ENCODE assay signal across 23 mouse cellular contexts in genomic region chr17:12343702-12344376, GRCm38 (mm10). TPM values are rescaled to one million over a fixed set of nuclear protein-coding genes. Genes with fewer than 3 reads are reported as not detected.
DNase-seq lines count a peak whose midpoint lies in the region; ATAC-seq and TF ChIP-seq lines count a peak whose summit lies in the region.
"Had no signal": no experiment of that assay in that cellular context is flagged by ENCODE, and none has a peak within 500 bp of the region (broad histone marks: within the 10 kb centered on the region; RNA-seq: fewer than 3 reads in every experiment).

No protein-coding gene starts in this region.

- no peaks in the 10 kb centered on the region for H3K27me3 ChIP-seq in limb, embryonic 14.5 days (ENCODE audit: control insufficient read depth, insufficient read depth, low read length)
- no peaks in the 10 kb centered on the region for H3K27me3 ChIP-seq in limb, embryonic 10.5 days (ENCODE audit: low read depth, poor library complexity, severe bottlenecking)
- H3K27me3 ChIP-seq in myocyte (ENCODE audit: control insufficient read depth, insufficient read depth, insufficient read length) = no peaks in the 10 kb centered on the region
- H3K27me3 ChIP-seq: forebrain, embryonic 13.5 days; limb, embryonic 15.5 days; midbrain, embryonic 13.5 days had no signal

- peak; percentile 20 to 28 for DNase-seq in cerebellum, postnatal 14 days
- DNase-seq in cerebellum, adult 9-10 months = no peak
- peak; percentile 45 for DNase-seq in limb, embryonic 14.5 days (ENCODE audit: low spot score)
- DNase-seq in limb, embryonic 10.5 days (ENCODE audit: low spot score) = no peak
- DNase-seq in brain, embryonic 14.5 days (ENCODE audit: low read depth) = peak; percentile 41
- DNase-seq in left cerebral cortex, adult 8-10 months (ENCODE audit: low spot score in 2 of 2) = no peak
- no peak for DNase-seq in thymus, postnatal 10 days (ENCODE audit: low spot score in 2 of 2)
- DNase-seq: adrenal gland, postnatal 10 days; cerebellum, adult 2 months; heart, postnatal 36 days; kidney, postnatal 25 days; liver, postnatal 0 days; thymus, postnatal 14 days had no signal

- 78% methylated on average over 9 of the region's 9 CpGs for WGBS in limb, embryonic 14.5 days
- WGBS in limb, embryonic 10.5 days = 86% methylated on average over 9 of the region's 9 CpGs

- no peak overlapping the region for H3K4me3 ChIP-seq in limb, embryonic 14.5 days (replicated peaks; ENCODE audit: low read length)
- H3K4me3 ChIP-seq in limb, embryonic 10.5 days = no peak overlapping the region
- no peak overlapping the region for H3K4me3 ChIP-seq in myocyte
- H3K4me3 ChIP-seq: forebrain, embryonic 13.5 days; left cerebral cortex, adult 2 months; limb, embryonic 15.5 days; midbrain, embryonic 13.5 days had no signal

- H3ac ChIP-seq in myocyte (ENCODE audit: control insufficient read depth, insufficient read length) = no peak overlapping the region

- no peaks in the 10 kb centered on the region for H3K79me2 ChIP-seq in myocyte (ENCODE audit: control insufficient read depth, insufficient read depth)

- H3K9ac ChIP-seq in limb, embryonic 14.5 days (ENCODE audit: low read depth, low read length, severe bottlenecking) = no peak overlapping the region
- H3K9ac ChIP-seq: forebrain, embryonic 13.5 days; limb, embryonic 15.5 days; liver, postnatal 0 days; midbrain, embryonic 13.5 days had no signal

- no peak overlapping the region for H3K4me2 ChIP-seq in limb, embryonic 14.5 days (replicated peaks; ENCODE audit: low read depth, low read length, severe bottlenecking)
- no peak overlapping the region for H3K4me2 ChIP-seq in myocyte (ENCODE audit: low read depth)
- H3K4me2 ChIP-seq: forebrain, embryonic 13.5 days; heart, embryonic 11.5 days; limb, embryonic 15.5 days; midbrain, embryonic 13.5 days had no signal

- TF ChIP-seq POLR2A in limb, embryonic 14.5 days (IDR thresholded peaks at IDR 0.05; ENCODE audit: borderline replicate concordance, extremely low read depth, insufficient read depth, insufficient read length) = no peak
- no peak for TF ChIP-seq POLR2A in brain, embryonic 14.5 days (IDR thresholded peaks at IDR 0.05; ENCODE audit: borderline replicate concordance, extremely low read depth, insufficient read depth, insufficient read length, poor library complexity, severe bottlenecking)
- TF ChIP-seq POLR2A in myocyte (IDR thresholded peaks at IDR 0.05; ENCODE audit: insufficient read length, low read depth) = no peak

- no peak for ATAC-seq in limb, embryonic 14.5 days (ENCODE audit: low FRiP score, low read depth)
- ATAC-seq: forebrain, embryonic 13.5 days; hindbrain, embryonic 16.5 days; intestine, postnatal 0 days; liver, postnatal 0 days; midbrain, embryonic 13.5 days had no signal

- no peaks in the 10 kb centered on the region for H3K4me1 ChIP-seq in limb, embryonic 14.5 days (ENCODE audit: control insufficient read depth, insufficient read depth, low read length)
- H3K4me1 ChIP-seq in limb, embryonic 10.5 days = no peaks in the 10 kb centered on the region
- H3K4me1 ChIP-seq: forebrain, embryonic 13.5 days; limb, embryonic 15.5 days; midbrain, embryonic 13.5 days had no signal

- H3K9me3 ChIP-seq in limb, embryonic 14.5 days (ENCODE audit: control insufficient read depth, low read length) = no peaks in the 10 kb centered on the region
- H3K9me3 ChIP-seq in limb, embryonic 10.5 days (replicated peaks) = 0 out of 2 replicates have a peak, but pooled peaks cover 2% of the 10 kb centered on the region
- H3K9me3 ChIP-seq: forebrain, embryonic 13.5 days; limb, embryonic 15.5 days; midbrain, embryonic 13.5 days had no signal

- H3K36me3 ChIP-seq in limb, embryonic 14.5 days (ENCODE audit: control insufficient read depth, insufficient read depth, low read length) = no peaks in the 10 kb centered on the region
- no peaks in the 10 kb centered on the region for H3K36me3 ChIP-seq in limb, embryonic 10.5 days
- H3K36me3 ChIP-seq in myocyte (ENCODE audit: control insufficient read depth, insufficient read depth) = no peaks in the 10 kb centered on the region
- H3K36me3 ChIP-seq: limb, embryonic 15.5 days; midbrain, embryonic 13.5 days had no signal

- TF ChIP-seq CTCF in brain, embryonic 14.5 days (IDR thresholded peaks at IDR 0.05; ENCODE audit: borderline replicate concordance, extremely low read depth, insufficient read depth, insufficient read length) = no peak

- no peak overlapping the region for H3K27ac ChIP-seq in limb, embryonic 14.5 days (replicated peaks; ENCODE audit: low read depth, low read length)
- no peak overlapping the region for H3K27ac ChIP-seq in limb, embryonic 10.5 days
- H3K27ac ChIP-seq: forebrain, embryonic 13.5 days; left cerebral cortex, adult 2 months; limb, embryonic 15.5 days; midbrain, embryonic 13.5 days had no signal

TF ChIP-seq in myocyte, 11 proteins besides CTCF, POLR2A, EP300 and RAD21:
- TF ChIP-seq REST (IDR thresholded peaks at IDR 0.05; ENCODE audit: insufficient read depth, insufficient read length) (no peak), POLR2AphosphoS2 (IDR thresholded peaks at IDR 0.05; ENCODE audit: insufficient read length, low read depth) (no peak), MYOG (IDR thresholded peaks at IDR 0.05; ENCODE audit: control insufficient read depth in 1 of 3, insufficient read depth in 1 of 3, insufficient read length in 2 of 3, low read depth in 2 of 3) (peak in 1 of 3 experiments; percentile 55), TCF12 (IDR thresholded peaks at IDR 0.05; ENCODE audit: insufficient read depth, poor library complexity, severe bottlenecking) (peak; percentile 4), CEBPB (IDR thresholded peaks at IDR 0.05; ENCODE audit: insufficient read depth, poor library complexity, severe bottlenecking) (no peak), TCF3 (IDR thresholded peaks at IDR 0.05; ENCODE audit: insufficient read length, low read depth) (no peak), MAX (IDR thresholded peaks at IDR 0.05; ENCODE audit: low read depth) (no peak), E2F4 (IDR thresholded peaks at IDR 0.05; ENCODE audit: insufficient read depth) (no peak), USF1 (IDR thresholded peaks at IDR 0.05; ENCODE audit: low read depth) (no peak), MYOD1 (IDR thresholded peaks at IDR 0.05; ENCODE audit: control insufficient read depth in 1 of 3, insufficient read length in 2 of 3, low read depth in 2 of 3) (no peak), SRF (IDR thresholded peaks at IDR 0.05; ENCODE audit: control insufficient read depth, insufficient read length, low read depth) (no peak)

RNA-seq across cellular contexts. Expression of gene Map3k4, which starts 25.2 kb away (rescaled TPM):
- polyA plus RNA-seq in limb, embryonic 14.5 days (2012; rRNA removed) = 28.6 and 28.9 TPM in 2 replicates
- 36.4 and 38.8 TPM in 2 replicates for polyA plus RNA-seq in limb, embryonic 14.5 days (2014; fragmentation: Nextera tagmentation; extraction: Ambion mirVana)
- 47.8 and 49.9 TPM in 2 replicates for polyA plus RNA-seq in limb, embryonic 10.5 days (2016; fragmentation: Nextera tagmentation; extraction: Ambion mirVana)
- 18.3 and 28.6 TPM in 2 replicates for polyA plus RNA-seq in brain, embryonic 14.5 days (2012; rRNA removed)
- 19.6 TPM for polyA plus RNA-seq in myocyte (2012; fragmentation: generic; extraction: Trizol)
- 10 to 100 TPM; 45.7 to 57.2 (median 49.1) TPM for total RNA-seq in left cerebral cortex, adult 8-10 months (2022)

RNA-seq across cellular contexts. Expression of gene Plg, which starts 34.6 kb away (rescaled TPM):
- 0.04 and 0.20 TPM in 2 replicates for polyA plus RNA-seq in limb, embryonic 14.5 days (2012; rRNA removed)
- not detected in 2 replicates for polyA plus RNA-seq in limb, embryonic 14.5 days (2014; fragmentation: Nextera tagmentation; extraction: Ambion mirVana)
- polyA plus RNA-seq in limb, embryonic 10.5 days (2016; fragmentation: Nextera tagmentation; extraction: Ambion mirVana) = 0.09 TPM in 1 of 2 replicates, not detected in the other
- polyA plus RNA-seq in brain, embryonic 14.5 days (2012; rRNA removed) = 0.10 and 0.16 TPM in 2 replicates
- not detected for polyA plus RNA-seq in myocyte (2012; fragmentation: generic; extraction: Trizol)
- total RNA-seq in left cerebral cortex, adult 8-10 months (2022) = under 1 TPM in 3 of 4 experiments, not detected in 1; 0.13 to 0.53 (median 0.16) TPM
- total RNA-seq: heart, postnatal 36 days; megakaryocyte progenitor cell, adult 5-6 weeks; MEL had no signal
- polyA plus RNA-seq: hindbrain, embryonic 16.5 days had no signal

Comparison
In these comparisons a context has a peak if more than half of its experiments do, and no peak if none do; other contexts are left out.
1. DNase-seq: peak in cerebellum, postnatal 14 days (2 of 2), limb, embryonic 14.5 days (single experiment) and brain, embryonic 14.5 days (single experiment); none in cerebellum, adult 9-10 months (single experiment), limb, embryonic 10.5 days (single experiment), left cerebral cortex, adult 8-10 months (0 of 2) and thymus, postnatal 10 days (0 of 2).